Mouse (Mus musculus) monocyte, adult 5-6 weeks (primary cell): ENCODE measurements around the gene Gm45140. TPM values are rescaled to one million over a fixed set of nuclear protein-coding genes. Genes with fewer than 3 reads are reported as not detected.

Source experiments
- ATAC-seq: fragments of 153-309, 156-312 bp; replicated peaks from 2 replicates; pipeline ENCODE4 v1.8.0; 2017; ENCODE audit warnings: mild to moderate bottlenecking; ENCODE audit not compliant: low TSS enrichment, insufficient number of reproducible peaks, severe bottlenecking, poor library complexity, low FRiP score
- total RNA-seq: library from RNA; stranded (forward); fragments of 200-1000, 200-491, 200-594 nt; gene quantifications from 3 replicates; pipeline ENCODE4 v1.2.3, GENCODE M21; 2017

The Gm45140 gene
- total RNA-seq, 1 experiment from 2014 or later, result 45.6 TPM

- ATAC-seq, result no peak
Measured at GRCm38 (mm10) chr6:87807735-87808440, 27.7 kb downstream of the Gm45140 start.

DNA sequence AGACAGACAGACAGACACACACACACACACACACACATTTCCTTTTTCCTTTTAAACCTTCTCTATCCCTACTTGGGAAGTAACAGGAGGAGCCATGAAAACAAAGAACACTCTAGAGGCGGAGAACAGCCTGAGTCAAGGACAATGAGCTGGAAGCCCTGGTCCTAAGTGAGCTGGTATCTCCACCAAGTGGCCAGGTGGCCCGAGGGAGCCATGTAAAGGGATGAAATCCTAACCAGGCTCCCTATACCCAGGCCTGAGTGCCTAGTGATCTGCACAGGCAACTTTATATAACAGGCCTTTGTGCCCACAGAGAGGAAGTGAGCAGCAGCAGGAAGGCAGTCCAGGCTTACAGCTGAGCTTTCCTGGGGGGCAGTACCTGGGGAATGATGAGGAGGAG, 28.7 kb downstream of the Gm45140 start:
- no peak for ATAC-seq

- ATAC-seq, result peak; percentile 81
Measured at GRCm38 (mm10) chr6:87806028-87806427, 29.6 kb downstream of the Gm45140 start.

DNA sequence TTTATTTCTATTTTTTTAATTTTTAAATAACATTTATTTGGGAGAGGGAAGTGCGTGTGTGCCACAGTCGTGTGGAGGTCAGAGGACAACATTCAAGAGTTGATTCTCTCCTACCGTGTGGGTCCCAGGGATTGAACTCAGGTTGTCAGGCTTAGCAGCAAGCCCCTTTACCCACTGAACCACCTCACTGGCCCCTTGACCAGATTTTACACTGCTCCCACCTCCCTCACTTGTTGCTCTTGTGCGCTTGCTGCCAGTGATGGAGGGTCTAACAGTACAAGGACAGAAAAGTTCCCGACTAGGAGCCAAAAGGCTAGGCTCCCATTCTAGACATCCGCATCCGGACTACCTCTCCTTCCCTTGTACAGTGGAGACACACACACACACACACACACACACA, 30.1 kb downstream of the Gm45140 start:
- ATAC-seq, result no peak

DNA sequence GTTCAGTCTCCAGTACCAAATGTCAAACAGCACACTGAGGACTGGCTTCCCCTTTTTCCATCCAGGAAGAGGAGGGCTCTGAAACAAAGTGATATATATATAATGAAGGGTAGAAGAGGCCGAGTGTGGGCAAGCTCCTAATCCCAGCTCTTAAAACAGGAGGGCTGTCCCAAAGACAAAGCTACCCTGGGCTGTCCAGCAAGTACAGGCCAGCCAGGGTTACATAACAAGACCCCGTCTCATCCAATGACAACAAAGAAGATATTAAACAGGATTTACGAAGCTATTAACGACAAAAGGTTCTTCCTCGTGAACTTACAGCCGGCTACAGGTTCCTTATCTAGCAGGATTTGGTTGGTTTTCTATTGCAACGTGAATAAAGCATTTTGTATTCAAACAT, 30.7 kb downstream of the Gm45140 start:
- ATAC-seq, result no peak

- ATAC-seq, result no peak
Measured at GRCm38 (mm10) chr6:87804036-87804435, 31.6 kb downstream of the Gm45140 start.

DNA sequence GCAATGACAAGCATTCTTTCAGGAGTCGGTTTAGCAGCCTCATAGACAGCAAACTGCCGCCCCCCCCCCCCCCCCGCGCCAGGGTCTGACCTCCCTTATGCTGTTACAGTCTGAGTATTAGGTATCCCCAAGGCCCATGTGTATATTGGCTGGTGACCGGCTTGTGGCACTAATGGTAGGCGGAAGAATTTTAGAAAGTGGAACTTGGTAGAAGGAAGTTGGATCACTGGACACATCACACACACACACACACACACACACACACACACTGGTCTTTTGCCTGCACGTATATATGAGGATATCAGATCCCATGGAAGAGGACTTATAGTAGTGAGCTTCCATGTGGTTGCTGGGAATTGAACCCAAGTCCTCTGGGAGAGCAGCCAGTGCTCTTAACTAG, 33.1 kb downstream of the Gm45140 start:
- peak; percentile 55; the same call in 1 of the 2 replicates for ATAC-seq

- ATAC-seq, result no peak
Measured at GRCm38 (mm10) chr6:87799576-87799975, 36.0 kb downstream of the Gm45140 start.

DNA sequence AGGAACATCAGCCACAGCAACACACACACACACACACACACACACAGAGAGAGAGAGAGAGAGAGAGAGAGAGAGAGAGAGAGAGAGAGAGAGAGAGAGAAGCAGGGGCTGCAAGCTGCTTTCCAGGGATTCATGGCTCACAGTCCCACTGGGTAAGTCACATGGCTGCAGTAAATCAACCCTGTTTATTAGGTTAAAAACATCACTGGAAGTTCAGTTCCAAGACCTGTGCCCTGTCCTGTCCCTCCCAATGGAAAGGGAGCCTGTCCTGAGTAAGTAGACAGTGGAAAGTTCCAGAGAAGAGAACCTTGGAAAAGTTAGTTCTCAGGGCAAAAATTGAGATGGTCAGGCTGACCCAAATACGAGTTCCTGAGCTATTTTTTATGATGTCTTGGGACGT, 38.3 kb downstream of the Gm45140 start:
- no peak for ATAC-seq

DNA sequence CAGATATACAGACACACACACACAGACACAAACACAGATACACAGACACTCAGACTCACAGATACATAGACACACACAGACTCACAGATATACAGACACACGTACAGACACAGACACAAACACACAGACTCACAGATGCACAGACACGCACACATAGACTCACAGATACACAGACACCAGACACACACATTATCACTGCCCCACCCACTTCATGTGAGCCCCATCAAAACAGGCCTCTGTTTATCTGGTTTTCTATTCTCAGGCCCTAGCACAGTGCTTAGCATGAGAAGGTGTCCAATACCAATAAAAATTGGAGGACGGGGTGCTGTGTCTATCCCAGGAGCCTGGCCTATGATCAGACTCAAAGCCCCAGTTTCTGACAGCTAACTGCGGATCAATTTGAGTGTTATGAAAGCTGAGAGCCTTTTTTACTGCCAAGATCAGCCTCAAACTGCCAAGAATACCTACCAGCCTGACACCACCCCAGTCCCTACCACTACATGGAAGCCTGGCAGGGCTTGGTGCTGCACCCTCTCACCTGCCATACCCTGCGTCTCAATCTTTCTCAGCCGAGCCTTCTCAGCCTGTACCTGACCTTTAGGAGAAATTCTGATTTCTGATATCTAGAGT, 39.2 kb downstream of the Gm45140 start:
- ATAC-seq, result no peak

- no peak for ATAC-seq
Measured at GRCm38 (mm10) chr6:87795385-87796150, 40.0 kb downstream of the Gm45140 start.

GRCm38 (mm10) chr6:87793821-87794510, 41.6 kb downstream of the Gm45140 start:
- ATAC-seq, result no peak

DNA sequence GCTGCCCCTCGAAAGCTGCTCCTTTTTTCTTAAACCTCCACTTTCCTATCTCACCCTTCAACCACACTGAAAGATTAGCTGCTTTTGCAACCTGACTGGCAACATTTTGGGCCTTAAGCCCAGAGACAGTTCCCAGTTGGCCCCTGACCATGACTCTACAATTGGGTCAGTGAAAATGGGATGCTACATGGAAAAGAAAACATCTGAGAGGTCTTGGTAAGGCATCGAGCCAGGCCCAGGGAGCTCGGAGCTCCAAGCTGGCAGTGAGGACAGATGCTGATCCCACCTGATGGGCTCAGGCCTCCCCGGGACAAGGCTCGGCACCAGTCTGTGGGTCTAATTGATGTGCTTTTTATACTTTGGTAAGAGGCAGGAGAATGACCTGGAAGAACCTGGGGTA, 43.8 kb downstream of the Gm45140 start:
- no peak for ATAC-seq

DNA sequence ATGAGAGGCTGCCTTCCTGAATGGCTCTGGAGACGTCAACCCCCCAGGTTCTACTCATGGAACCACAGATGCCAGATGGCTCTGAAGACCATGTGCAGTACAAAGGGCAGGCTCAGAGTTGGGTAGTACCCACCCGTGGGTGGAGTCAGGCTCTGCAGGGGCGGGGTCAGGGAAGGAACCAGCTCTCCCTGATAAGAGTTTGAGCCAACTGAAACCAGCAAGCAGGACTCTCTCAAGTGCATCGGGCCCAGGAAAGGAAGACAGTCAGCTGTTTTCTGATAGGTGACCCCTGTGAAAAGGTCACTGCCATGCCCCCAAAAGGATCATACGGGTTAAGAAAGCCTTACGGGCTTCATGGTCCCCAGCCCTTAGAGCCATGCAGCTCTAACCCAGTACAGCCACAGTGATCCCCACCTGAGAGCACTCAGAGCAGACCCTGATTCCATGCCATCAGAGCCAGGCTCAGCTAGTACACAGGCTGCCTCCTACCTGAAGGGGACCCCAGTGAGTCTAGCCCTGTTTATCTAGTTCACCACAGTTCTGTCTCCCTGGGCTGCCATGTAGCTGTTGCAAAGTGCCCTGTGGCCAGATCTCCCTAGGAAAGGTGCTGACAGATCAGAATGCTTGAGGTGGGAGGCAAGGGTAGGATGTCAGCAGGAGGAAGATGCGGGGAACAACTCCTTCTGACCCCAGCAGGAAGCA, 44.7 kb downstream of the Gm45140 start:
- ATAC-seq, result no peak

- ATAC-seq, result peak; percentile 11; the same call in 1 of the 2 replicates
Measured at GRCm38 (mm10) chr6:87789791-87790190, 45.8 kb downstream of the Gm45140 start.

- no peak for ATAC-seq
Measured at GRCm38 (mm10) chr6:87788896-87789587, 46.6 kb downstream of the Gm45140 start.

GRCm38 (mm10) chr6:87788266-87788895, 47.2 kb downstream of the Gm45140 start:
- ATAC-seq, result no peak
